Mouse (Mus musculus) lung, postnatal 14 days (tissue): ENCODE measurements at regions not wholly inside any gene's neighbourhood (a gene's known extent, or its start where the extent isn't known, plus 50 kb on each side); places are given as distances from the start of the nearest gene placed in this dataset.
A peak's percentile ranks its signal among the peaks of the same experiment; 100 is the strongest.

Source experiments
- DNase-seq: peaks from one replicate; pipeline ENCODE4 v3.0.0; 2021

DNA sequence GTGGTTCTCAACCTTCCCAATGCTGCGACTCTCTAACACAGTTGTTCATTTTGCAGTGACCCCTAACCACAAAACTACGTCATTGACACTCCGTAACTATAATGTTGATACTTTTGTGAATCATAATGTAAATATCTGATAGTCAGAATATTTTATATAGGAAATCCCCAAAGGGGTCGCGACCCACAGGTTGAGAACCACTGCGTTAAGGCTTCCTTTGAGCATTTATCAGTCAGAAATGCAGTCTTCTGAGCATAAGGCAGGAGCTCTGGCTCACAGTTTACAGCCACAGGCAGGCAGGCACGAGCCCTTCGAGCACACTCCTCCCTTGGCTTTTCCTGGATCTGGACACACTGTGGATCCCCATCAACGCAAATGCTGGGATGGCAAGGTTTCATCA is 57.0 kb downstream of the Nxnl2 start:
- no peak for DNase-seq

DNA sequence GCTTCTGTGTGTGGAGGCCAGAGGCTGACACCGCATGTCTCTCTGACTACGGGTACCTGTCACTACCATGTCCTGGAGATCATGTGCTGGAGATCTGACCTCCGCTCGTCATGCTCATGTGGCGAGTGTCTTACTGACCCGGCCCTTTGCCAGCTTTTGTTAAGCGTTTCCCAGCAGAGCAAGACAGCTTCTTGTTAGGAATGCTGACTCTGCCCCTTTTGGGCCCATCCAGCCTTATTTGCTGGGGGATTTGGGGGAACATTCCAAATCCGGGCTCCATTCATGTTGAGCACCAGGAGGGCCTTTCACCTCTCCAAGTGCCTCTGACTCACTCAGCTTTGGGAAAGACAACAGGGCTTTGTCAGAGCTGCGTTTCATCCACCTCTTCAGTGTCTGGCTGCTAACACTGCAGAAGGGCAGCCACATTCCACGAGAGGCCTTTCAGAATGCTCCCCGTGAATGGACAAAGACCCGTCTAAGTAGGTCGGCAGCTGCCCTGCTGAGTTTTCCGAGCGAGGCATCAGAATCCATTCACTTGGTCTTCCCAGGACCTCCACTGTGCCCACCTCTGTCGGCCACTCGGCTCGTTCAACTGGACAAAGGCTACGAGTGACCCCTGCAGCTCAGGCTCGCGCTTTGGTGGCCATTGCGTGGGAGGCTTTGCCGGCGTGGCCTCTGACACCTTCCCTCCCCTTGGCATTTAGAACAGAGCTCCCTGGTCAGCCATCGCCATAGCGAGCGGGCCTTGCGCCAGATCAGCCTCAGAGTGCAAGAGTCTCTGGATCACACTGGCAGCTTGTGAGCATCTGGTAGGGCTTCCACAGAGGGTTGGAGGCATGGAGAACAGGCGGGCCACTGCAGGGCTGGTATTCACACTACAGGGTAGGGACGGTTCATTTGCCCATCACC is 58.3 kb downstream of the Nxnl2 start:
- peak; percentile 25 for DNase-seq

GRCm38 (mm10) chr13:51229862-51230261 is 59.0 kb downstream of the Nxnl2 start:
- no peak for DNase-seq

DNA sequence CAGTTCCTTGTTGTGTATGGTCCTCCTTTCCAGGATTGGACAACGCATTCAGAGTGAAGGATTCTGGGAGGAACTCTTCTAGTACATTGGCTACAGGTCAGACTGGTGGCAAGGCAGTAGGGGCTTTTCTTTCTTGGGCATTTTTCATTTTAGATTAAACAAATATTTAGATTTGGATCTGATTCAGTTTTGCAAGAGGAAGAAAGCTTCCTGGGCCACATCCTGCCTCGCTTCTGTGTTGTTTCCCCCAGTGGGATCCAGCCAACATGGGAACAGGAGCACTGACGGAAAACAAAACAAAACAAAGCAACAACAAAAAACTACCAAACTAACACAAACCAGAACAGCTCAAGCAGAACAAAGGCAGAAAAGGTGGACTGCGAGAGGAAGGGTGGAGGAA is 60.8 kb downstream of the Nxnl2 start:
- DNase-seq: peak; percentile 25

- no peak for DNase-seq
Measured at GRCm38 (mm10) chr13:51247378-51247777, 76.6 kb downstream of the Nxnl2 start.

DNA sequence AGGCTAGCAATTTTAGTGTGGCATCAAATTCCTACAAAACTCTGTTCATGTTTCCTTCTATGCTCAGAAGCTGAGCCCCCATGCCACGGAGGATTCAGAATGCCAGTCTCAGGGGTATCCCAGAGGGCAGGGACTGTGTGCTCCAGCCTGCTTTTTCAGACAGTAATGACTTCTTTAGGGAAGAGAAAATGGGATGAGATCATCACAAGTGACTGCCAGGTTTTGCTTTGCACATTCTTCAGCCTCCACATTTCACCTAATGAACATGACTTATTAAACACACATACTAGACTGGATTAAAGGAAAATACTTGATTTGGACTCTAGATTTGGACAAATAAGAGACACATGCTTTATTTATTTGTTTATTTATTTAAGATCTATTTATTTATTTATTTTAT is 82.5 kb downstream of the Nxnl2 start:
- DNase-seq: no peak

DNA sequence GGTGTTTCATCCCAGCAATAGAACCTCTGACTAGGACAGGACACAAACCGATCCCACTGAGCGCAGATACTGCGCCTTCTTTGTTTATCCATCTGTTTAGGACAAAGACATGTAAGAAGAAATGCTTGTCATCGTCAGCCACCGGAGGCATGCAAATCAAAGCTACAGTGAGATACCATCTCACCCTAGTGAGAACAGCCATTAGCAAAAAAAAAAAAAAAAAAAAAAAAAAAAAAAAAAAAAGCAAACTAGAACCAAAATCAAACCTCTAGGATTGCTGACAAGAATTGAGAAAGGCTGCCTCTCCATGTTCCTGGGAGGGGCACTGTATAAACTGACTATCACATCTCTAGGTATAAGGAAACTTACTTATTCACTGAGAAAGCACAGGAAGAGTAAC is 84.9 kb downstream of the Nxnl2 start:
- DNase-seq: no peak

DNA sequence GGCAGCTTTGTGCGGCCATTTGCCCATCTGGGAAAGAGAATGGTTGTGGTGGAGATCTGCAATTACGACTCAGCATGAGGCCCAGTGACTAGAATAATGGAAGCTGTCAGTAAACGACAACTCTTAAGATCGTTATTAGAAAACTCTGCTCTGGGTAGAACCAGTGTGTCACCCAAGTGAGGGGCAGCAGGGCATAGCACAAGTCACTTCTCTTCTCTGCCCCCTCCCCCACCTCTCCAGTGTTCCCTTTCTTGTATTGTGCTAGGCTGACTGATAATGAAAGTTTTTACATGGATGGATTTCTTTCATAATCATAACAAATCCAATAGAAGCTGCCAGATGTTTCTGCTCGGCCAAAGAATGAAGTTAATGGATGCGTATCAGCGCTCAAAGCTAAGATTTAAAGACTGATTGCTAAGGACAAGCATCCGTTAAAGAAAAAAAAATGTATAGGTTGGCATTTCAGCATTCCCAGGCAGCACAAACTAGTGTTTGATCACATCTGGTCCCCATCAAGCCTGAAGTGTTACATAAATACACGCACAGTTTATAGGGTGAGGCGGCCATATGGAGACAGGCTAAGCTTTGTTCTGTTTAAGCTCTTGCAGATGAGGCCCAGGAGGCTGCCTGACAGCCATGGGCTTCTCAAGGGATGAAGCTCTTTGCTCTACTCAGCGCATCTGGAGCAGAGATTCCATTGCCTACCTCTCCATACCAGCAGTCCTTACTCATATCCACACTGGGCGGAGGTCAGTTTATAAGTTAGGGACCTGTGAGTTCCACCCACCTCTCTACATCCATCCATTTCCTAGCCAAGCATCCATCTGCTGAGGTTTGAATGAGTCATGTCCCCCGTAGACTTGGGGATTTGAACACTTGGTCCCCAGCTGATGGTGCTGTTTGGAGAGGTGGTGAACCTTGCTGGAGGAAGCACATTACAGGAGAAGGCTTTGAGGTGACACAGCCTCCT is 88.2 kb downstream of the Nxnl2 start:
- no peak for DNase-seq

DNA sequence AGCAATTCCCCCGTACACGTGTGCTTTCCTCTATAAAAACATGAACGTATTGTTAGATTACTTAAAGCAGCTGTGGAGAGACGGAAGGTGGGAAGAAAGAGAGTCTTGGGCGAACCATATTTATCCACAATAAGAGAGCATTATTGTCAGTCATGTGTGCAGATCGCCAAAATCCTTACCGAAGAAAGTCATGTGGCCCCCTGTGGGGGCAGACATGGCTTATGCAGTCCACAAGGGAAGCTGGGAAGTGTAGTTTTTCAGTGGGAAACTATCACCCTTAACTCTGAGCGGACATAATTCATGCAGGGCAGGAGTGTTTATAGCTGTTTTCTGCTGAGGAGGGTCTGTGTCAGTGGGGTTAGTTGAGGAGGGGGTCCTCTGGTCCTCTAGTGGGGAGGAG is 90.8 kb downstream of the Nxnl2 start:
- no peak for DNase-seq

DNA sequence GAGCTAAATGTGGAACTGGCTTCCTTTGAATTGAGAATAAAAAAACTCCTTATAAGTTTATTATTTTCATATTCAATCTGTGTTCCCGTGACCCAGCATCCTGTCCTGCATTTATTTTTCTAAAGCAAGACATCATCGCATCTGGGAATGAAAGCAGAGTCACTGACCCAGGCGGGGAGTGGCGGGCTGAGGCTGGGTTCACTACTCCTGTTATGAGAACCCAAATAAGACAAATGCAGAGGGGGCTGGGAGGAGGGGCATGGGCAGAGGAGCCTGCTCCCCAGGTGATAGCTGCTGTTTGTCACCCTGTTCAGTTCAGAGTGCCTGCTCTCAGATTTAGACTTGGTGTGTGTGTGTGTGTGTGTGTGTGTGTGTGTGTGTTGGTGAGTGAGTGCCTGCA is 102.0 kb downstream of the Nxnl2 start:
- DNase-seq: no peak

DNA sequence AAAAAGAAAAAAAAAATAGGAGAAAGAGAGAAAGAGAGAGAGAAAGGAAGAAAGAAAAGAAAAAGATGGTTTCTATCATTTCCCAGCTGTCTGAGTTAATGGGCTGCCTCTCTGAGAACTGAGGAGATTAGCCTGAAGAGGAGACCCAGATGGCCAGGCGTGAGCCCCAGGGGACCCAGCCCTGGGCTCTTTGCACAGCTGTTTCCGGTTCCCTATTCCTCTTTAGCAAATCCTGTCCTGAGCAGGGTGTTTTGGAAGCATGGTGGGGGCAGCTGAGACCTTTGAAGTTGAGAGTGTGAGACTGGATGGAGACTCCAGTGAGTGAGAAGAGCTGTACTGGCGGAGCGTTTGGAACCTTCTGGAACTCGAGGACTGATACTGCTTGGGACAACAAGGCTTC is 103.8 kb downstream of the Nxnl2 start:
- peak; percentile 39 for DNase-seq

DNA sequence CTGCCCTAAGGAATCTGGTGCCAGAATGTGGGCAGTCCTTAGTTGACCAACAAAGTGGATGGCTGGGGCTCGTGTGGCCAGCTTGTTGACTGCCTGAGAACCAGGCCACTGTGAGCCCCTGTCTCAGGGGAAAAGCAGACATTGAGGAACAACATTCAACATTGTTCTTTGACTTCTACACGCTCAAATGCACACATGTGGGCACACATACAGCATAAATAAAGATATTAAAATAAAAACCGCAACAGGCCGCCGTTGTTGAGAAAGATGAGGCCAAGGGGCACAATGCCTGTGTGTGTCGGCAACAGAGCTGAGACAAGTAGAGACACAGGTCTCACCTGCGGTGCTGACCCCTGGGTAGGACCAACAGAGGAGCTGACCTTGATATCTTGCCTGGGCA is 105.8 kb downstream of the Nxnl2 start:
- no peak for DNase-seq

DNA sequence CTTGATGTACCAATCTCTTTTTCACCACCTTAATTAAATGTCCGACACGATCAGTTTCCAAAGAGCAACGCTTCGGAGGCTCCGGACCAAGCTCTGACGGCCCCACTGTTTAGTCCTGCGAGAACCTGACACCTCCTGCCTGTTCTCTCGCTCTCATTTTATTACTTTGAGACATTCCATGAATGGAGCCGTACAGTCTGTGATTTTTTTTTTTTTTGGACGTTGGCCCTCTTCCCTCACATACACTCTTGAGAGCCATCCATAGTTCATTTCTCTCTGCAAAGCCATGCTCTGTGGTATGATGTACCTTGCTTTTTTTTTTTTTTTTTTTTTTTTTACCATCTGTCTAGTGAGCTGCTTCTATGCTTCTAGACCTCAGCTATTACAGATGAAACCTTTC is 106.7 kb downstream of the Nxnl2 start:
- DNase-seq: no peak

DNA sequence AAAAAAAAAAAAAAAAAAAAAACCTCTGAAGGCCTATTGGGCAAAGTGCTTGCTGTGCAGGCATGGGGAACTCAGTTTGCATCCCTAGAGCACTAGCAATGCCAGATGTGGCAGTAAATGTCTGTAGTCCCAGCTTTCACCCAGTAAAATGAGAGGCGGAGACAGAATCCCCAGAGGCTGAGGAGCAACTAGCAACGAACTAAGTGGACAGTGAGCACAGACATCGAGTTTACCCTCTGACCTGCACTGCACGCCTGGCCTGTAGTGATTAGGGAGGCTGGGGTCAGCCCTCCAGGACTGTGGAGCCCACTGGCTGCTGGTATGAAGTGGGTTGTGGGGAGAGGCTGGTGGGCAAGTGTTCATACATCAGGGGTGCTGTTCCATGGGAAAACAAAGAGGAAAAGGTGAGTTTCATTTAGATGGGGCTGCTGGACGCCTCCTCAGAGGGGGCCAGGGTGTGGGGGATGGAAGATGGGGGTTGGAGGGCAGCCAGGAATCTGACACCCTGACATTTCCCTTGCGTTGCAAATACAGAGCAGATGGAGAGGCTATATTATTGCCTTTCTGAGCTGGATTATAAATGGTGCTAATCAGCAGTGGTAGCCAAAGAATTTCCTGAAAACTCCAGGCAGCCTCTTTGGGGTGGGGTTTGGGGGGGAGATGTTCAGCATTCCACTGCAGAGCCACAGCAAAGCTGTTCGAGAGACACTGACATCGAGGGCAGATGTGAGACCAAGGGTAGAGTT is 109.0 kb downstream of the Nxnl2 start:
- DNase-seq: no peak

- no peak for DNase-seq
Measured at GRCm38 (mm10) chr13:51280388-51280753, 109.5 kb downstream of the Nxnl2 start.

GRCm38 (mm10) chr13:51284679-51285078 is 113.9 kb downstream of the Nxnl2 start:
- DNase-seq: no peak

DNA sequence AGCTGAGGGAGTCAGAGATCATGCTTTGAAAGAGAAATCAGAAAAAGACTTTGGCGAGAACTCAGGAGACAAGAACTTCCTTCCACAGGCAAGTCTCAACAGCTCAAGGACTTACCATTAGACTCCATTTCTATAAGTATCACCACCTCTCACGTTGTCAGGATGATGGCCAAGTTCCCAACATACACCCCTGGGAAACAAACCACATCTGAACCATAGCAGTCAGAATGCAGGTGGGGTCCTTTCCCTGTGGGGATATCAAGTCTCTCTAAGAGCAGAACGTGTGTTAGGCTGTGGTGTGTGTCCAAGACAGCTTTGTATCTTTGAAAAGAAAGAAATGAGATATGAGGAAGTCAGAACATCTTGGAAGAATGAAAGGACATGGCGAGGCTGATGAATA is 118.6 kb downstream of the Nxnl2 start:
- DNase-seq: no peak

DNA sequence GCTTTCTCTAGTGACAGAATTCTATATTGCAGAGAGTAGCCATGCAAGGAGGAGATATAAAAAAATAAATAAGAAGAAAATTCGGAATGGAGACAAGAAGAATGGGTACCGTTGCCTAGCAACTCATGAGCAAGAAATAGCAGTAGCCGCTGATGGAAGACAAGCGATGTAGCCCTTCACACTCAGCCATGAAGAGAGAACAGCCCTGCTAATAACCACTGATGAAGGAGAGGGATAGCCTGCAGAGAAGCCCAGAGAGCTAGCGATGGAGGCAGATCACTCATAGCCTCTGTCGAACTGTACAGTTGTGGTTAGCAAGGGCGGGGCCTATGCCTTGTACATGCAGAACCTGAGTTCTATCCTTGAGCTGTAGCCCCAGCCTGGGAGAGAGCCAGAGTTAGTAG is 118.4 kb upstream of the S1pr3 start:
- no peak for DNase-seq

- DNase-seq: no peak
Measured at GRCm38 (mm10) chr13:51290926-51291325, 117.5 kb upstream of the S1pr3 start.

DNA sequence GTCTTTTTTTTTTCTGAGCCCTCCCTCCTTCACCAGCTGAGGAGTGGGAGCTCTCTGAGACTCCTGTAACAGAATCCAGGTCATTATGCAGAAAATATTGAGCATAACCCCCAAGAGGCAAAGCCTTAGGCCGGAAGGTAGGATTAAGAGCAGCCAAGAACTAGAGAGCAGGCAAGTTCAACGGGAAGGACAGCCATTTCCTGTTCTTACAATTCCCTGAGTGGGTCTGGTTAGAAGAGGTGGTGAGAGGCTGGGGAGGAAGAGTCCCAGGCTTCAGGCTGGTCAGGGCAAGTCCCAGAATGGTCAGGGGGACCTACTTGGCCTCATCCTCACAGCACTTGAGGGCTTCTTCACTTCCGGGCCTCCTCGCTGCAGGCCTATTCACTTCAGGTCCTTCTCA is 115.4 kb upstream of the S1pr3 start:
- DNase-seq: no peak

DNA sequence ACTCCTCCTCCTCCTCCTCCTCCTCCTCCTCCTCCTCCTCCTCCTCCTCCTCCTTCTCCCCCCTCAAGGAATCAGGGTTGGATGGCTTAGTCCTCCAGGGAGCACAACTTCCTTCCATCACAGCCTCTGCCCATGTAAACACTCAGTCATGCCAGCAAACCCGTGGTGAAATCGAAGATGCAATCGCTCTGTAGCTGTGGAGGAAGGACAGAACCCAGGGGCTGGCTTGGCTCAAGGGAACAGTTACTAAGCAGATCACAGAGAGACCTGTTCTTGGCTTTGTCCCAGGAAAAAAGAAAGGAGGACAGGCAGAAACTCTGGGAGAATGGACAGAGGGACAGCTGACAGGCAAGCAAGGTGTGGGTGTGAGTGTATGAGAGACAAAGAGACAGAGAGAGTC is 112.6 kb upstream of the S1pr3 start:
- DNase-seq: no peak

GRCm38 (mm10) chr13:51297231-51297880 is 111.1 kb upstream of the S1pr3 start:
- DNase-seq: no peak
